Mouse (Mus musculus) adipocyte (in vitro differentiated cells): ENCODE results near the gene Scin.
A peak's percentile ranks its signal among the peaks of the same experiment; 100 is the strongest.

ENCODE experiments used
- DNase-seq: peaks from one replicate; pipeline ENCODE4 v3.0.0-alpha.2; 2016; ENCODE audit warnings: low spot score

The Scin gene

GRCm38 (mm10) chr12:40027444-40027843 lies 106.6 kb downstream of the Scin start:
- DNase-seq: no peak

DNA sequence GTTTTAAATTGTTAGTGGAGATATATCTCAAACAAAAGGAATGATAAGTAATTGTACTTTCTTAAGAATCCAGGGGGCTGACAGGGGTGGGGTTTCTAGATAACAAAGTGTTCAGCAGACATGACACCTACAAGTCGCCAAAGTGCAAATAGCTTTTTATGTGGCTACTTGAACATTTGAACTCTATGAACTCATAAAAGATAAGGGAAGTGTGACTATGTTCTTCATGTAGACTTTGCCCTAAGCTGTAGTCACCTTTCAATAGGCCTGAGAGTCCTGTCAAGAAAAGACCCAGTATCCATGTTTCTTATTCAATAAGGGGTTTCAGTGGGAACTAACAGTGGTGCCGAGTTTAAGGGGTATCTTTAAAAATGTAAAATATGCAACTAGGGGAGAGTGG lies 110.1 kb downstream of the Scin start:
- no peak for DNase-seq

GRCm38 (mm10) chr12:40023014-40023642 lies 110.9 kb downstream of the Scin start:
- DNase-seq: peak; percentile 16

GRCm38 (mm10) chr12:40022344-40022743 lies 111.7 kb downstream of the Scin start:
- DNase-seq: no peak

DNA sequence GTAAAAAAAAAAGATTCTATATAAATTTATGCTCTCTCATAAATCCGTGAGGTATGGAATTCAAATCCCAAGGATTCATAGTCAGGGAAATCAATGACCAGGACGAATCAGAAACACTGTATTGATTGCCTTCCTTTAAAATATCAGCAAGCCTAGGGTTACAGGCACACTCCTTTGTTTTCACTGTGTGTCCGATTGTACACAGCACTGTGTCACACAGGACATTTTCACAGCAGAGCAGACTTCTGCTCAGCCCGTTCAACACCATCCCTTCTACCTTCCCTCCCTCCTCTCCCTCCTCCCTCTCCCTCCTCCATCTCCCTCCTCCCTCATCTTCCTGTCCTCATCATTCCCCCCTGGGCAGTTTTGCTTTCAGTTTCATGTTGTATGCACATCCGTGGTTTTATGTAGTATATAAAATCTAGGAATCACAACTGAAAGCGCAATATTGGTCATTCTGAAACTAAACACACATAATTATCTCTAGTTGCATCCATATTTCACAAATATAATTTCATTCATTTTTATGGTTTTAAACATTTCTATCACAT lies 116.0 kb downstream of the Scin start:
- no peak for DNase-seq

GRCm38 (mm10) chr12:40016648-40017460 lies 117.2 kb downstream of the Scin start:
- DNase-seq: no peak

GRCm38 (mm10) chr12:40016068-40016467 lies 118.0 kb downstream of the Scin start:
- DNase-seq: no peak

GRCm38 (mm10) chr12:40009866-40010265 lies 124.2 kb downstream of the Scin start:
- DNase-seq: no peak
